Mouse (Mus musculus): ENCODE data around the gene Leng8.
"Not testable (repeated sequence)": the region's sequence is repeated elsewhere in the genome, so short reads cannot be mapped to it uniquely, and the experiment has no call there.

The Leng8 gene

GRCm38 (mm10) chr7:4147371-4147770 lies 10.5 kb downstream of the Leng8 start:
- DNase-seq (ENCODE audit: low spot score in 2 of 2), result no peak

- no peak for DNase-seq (ENCODE audit: low spot score in 2 of 2)
Measured at GRCm38 (mm10) chr7:4147836-4148235, 11.0 kb downstream of the Leng8 start.

- no peak for DNase-seq (ENCODE audit: low spot score in 2 of 2)
Measured at GRCm38 (mm10) chr7:4148341-4149208, 11.7 kb downstream of the Leng8 start.

GRCm38 (mm10) chr7:4149209-4150054 lies 12.6 kb downstream of the Leng8 start:
- peak; percentile 88 to 89 for DNase-seq (ENCODE audit: low spot score in 2 of 2)

- DNase-seq (ENCODE audit: low spot score in 2 of 2), result no peak
Measured at GRCm38 (mm10) chr7:4150059-4150541, 13.3 kb downstream of the Leng8 start, which contains the start of gene Leng9. Leng9 (minus strand) TSS chr7:4150374.

- DNase-seq (ENCODE audit: low spot score in 2 of 2), result no peak
Measured at GRCm38 (mm10) chr7:4150811-4151221, 14.0 kb downstream of the Leng8 start.

- DNase-seq (ENCODE audit: low spot score in 2 of 2), result no peak
Measured at GRCm38 (mm10) chr7:4151241-4151640, 14.4 kb downstream of the Leng8 start.

- no peak for DNase-seq (ENCODE audit: low spot score in 2 of 2)
Measured at GRCm38 (mm10) chr7:4154356-4154755, 17.5 kb downstream of the Leng8 start.

- no peak for DNase-seq (ENCODE audit: low spot score in 2 of 2)
Measured at GRCm38 (mm10) chr7:4154976-4155375, 18.1 kb downstream of the Leng8 start.

GRCm38 (mm10) chr7:4161596-4161995 lies 24.8 kb downstream of the Leng8 start:
- not testable (repeated sequence) for DNase-seq (ENCODE audit: low spot score in 2 of 2)

- no peak for DNase-seq (ENCODE audit: low spot score in 2 of 2)
Measured at GRCm38 (mm10) chr7:4163571-4164072, 26.8 kb downstream of the Leng8 start.

GRCm38 (mm10) chr7:4164090-4164910 lies 27.5 kb downstream of the Leng8 start, which contains the start of gene Cdc42ep5:
Cdc42ep5 (minus strand) TSS chr7:4164860.
- DNase-seq (ENCODE audit: low spot score in 2 of 2), result no peak

- no peak for DNase-seq (ENCODE audit: low spot score in 2 of 2)
Measured at GRCm38 (mm10) chr7:4165286-4165685, 28.4 kb downstream of the Leng8 start.

- DNase-seq (ENCODE audit: low spot score in 2 of 2), result no peak
Measured at GRCm38 (mm10) chr7:4167098-4167497, 30.3 kb downstream of the Leng8 start.

GRCm38 (mm10) chr7:4170193-4170938 lies 33.5 kb downstream of the Leng8 start:
- DNase-seq (ENCODE audit: low spot score in 2 of 2), result no peak

GRCm38 (mm10) chr7:4178438-4178837 lies 41.6 kb downstream of the Leng8 start:
- no peak for DNase-seq (ENCODE audit: low spot score in 2 of 2)

Data from frontal cortex, postnatal 36 days (tissue).